Mouse (Mus musculus) adrenal gland, postnatal 25 days (tissue): ENCODE data around the gene Zfp580. TPM values are rescaled to one million over a fixed set of nuclear protein-coding genes. Genes with fewer than 3 reads are reported as not detected.
"Not testable (repeated sequence)": the region's sequence is repeated elsewhere in the genome, so short reads cannot be mapped to it uniquely, and the experiment has no call there.

Experiments
- DNase-seq: peaks from one replicate; pipeline ENCODE4 v3.0.0; 2021; ENCODE audit warnings: mixed read lengths
- long read RNA-seq: library from polyadenylated mRNA; stranded (forward); transcript quantifications from one replicate; pipeline ENCODE4 v2.0.0, GENCODE M21; 2021
- total RNA-seq: library from RNA; stranded (reverse); gene quantifications from 2 replicates; pipeline ENCODE4 v1.2.3, GENCODE M21; 2021

The Zfp580 gene
- 7.9 and 8.8 TPM in 2 replicates for total RNA-seq
- long read RNA-seq, partial matches to known transcripts = 0 of 7 reads
- long read RNA-seq, other reads (novel, unspliced or antisense) = 4 of 7 reads

DNA sequence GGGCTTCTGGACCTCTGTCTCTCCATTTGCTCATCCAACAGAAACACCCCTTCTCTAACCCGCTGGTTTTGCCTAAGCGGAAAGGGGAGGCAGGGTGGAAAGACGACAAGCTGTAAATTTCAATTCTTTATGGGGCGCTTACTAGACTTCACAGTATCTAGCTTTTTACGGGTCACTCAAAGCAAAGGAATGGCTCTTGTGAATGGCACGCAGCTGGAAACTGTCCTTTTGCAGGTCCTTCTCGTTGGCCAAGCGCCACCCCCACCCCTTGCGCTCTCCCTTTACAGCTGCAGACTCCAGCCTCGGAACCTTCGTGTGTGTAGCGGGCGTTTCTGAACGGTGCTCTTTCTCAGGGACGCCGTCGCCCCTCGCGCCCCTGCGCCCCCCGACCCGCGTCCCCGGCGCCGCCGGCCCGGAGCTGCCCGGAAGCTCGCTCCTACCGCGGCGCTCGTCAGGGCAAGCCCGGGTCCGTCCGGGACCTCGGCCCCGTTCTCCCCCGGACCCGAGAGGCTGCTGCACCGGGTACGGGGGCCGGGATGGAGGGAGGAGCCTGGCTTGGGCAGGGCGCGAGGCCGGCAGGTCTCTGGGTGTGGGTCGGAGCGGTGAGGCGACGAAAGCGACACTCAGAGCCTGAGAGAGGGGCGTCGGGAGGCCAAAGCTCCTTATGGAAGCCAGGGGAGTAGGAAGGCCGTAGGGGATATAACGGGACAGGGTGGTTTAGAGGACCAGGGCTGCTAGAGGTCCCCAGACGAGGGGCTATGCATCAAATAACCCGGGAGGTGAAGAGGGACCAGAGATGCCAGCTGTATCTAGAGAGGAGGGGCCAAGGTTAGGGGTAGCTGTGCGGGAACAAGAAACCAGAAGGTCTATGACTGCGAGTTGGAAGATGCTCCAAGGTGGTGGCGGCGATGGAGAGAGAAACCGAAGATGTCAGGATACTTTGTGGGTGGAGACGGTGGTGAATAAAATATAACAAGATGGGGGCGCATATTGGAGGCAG is at the start of gene Zfp580:
Zfp580 (plus strand) TSS at position 346 of the 1,000 bp plus-strand sequence.
- DNase-seq = peak; percentile 78

DNA sequence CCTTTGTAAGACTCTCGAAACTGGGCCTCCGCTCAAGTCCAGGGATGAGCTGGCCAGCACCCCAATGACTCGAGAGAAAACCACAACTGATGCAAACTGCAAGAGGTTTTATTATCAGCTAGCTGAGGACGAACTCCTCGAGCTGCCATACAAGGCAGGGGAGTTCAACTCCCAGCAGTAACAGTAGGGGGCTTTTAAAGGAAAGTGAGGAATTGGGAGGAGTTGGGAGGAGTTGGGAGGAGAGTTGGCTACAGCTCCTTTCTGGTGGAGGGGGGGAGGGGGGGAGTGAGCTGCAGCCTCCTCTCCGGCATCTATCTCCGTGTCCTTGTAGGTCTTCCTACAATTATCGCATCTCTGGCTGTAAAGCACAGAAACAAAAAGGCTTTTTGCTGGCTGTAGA is 48.5 kb upstream of the Zfp580 start:
- not testable (repeated sequence) for DNase-seq

DNA sequence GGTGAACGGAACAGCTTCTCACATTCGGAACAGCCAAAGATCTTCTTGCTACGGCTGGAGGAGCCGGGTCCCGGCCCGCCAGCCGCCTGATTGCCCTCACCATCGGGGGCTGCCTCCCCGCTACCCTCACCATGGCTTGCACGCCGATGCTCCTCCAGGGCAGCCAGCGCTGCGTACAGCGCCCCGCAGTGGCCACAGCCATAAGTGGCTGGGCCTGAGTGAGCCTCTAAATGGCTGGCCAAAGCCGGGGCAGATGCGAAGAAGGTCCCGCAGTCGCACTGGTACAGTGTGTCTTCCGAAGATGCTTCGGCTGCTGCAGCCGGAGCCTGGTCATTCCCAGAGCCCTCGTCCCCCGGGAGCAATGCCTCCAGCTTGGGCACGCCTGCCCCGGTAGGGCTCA is 43.1 kb upstream of the Zfp580 start:
- no peak for DNase-seq

DNA sequence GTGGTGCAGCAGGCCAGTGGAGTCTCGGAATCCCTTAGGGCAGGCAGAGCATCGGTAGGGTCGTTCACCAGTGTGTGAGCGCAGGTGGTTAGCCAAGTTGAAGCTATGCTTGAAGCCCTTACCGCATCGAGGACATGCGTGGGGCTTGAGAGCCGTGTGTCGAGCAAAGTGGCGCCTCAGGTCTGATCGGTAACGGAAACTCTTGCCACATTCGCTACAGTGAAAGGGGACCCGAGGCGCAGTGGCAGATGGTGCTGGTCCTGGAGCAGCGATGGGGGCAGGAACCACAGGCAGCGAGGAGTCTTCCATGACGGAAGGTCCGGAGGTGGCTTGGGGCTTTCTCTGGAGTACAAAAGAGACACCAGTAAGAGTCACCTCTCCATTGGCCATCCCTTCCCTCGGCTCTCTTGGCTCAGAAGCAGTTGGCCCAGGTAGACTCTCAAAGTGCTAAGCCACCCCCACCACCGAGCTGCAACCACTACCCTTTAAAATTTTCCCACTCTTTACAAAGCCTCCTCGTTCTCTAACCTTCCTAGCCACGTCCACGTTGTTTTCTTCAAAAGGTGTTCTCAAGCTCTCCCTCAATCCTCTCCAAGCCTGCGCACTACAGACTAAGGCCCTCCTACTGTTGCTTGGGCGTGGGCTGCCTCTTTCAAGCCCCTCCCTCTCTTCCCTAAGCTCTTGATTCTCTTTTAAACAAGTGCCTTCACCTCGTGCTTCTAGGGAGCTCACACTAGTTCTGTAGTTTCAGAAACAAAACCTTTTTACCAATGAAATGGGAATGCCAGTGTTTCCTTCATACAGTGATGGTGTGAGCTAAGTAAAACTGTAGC is 38.4 kb upstream of the Zfp580 start:
- DNase-seq = no peak

DNA sequence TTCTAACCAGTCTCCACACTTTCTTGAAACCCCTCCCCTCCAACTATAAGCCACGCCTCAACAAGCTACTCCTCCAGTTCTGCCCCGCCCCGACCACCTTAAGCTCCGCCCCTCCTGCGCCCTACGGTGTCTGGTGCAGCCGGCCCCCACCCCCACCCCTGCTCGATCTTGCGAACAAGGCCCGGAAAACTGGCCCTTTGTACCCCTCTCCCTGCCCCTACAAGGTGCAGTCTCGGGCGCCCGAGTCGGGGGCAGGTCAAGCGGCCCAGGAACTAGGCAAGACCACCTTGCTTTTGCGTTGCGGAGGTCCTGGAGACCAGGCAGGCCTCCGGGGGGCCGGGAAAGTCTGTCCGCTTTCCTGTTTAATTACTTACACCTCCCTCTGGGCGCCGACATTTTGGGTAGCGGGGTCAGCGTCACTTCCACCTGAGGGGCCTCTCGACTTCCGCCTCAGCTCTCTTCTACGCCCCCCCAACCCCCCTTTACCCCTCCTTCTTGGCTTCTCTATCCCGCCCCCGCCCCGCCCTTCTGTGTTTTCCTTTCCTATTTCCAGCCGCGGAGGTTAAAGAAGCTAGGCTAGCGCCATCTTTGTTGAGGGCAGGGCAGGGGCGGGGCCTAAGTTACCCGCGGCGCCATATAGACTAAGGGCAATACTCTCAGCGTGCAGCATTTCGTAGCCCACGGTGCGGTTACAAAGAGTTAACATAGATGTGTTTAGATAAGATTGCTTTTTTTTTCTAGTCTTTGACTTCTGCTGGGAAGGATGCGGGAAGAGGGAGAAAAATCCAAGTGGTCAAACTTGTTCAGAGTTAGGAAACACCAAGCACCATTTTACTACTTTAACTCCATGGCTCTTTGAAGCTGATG is 36.9 kb upstream of the Zfp580 start, which contains the start of the genes Zfp524 and Fiz1:
Zfp524 (plus strand) TSS at position 165 of the 867 bp plus-strand sequence.
Fiz1 (minus strand) TSS at position 447 of the 867 bp plus-strand sequence.
- peak; percentile 95 for DNase-seq

DNA sequence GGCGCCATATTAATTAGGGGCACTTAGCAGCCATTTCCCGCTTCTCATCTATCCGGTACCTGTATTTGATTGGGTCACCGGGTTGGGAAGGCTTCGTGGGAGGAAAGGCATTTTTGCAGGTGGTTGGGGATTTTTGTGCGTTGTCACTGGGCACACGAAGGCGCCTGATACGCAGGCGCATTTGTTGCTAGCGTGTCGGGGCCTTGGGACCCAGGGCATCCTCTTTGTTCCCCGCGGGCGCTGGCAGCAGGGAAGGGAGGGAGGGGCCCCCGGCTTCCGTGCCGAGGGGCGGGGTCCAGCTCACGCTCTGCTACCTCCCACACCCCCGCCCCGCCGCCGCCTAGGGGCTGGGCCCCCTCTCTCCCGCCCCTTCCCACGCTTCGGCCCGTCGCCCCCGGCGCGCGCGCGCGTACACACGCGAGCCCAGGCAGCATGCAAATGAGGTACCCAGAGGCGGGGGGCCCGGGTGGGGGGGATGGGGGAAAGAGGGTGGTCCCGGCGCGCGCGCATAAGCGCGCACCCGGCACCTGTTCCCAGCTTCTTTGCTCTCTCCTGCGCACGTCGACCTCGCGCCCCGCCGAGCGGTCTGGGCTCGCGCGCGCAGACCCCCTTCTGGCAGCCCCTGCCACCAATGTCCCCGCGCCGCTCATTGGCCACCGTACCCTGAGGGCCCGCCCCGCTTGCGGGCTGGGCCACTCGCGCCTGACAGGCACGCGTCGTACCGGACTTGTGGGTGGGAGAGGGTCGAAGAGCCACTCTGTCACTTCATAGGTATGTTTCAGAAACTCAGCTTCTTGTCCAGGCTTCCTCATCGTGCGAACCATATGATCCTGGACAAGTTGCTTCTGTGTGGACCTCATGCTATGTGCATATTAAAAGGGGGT is 36.0 kb upstream of the Zfp580 start, which contains the start of gene Gm44973:
Gm44973 (plus strand) TSS at position 379 of the 884 bp plus-strand sequence.
- peak; percentile 97 for DNase-seq

DNA sequence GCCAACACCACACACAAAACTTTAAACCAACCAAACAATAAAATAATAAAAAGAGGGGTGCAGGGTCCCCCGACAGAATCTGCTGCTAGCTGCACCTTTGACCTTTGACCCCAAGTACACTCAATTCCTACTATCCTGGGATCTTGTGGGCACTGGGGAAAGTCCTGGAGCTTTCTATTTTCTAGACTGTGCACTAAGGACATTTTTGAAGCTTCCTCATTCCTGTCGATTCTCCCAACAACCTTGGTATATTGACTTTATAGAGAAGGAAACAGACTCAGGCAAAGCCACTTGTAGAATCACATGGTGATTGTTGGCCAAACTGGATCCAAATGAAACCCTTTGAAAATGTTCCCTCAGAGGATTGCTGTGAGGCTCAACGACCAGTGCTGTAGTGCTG is 35.3 kb upstream of the Zfp580 start:
- DNase-seq = no peak

DNA sequence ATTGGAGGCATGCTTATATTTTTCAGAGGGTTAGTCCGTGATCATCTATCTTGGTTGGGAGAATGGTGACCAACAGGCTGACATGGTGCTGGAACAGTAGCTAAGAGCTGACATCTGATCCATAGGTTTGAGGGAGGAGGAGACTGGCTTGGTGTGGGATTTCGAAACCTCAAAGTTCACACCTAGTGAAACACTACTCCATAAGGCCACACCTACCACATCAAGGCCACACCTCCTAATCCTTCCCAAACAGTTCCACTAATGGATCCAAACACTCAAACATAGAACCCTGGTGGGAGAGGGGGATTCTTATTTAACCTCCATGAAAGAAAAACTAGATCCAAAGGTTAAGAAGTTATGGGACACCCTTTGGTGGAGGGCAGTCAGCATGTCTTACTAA is 34.4 kb upstream of the Zfp580 start:
- no peak for DNase-seq

DNA sequence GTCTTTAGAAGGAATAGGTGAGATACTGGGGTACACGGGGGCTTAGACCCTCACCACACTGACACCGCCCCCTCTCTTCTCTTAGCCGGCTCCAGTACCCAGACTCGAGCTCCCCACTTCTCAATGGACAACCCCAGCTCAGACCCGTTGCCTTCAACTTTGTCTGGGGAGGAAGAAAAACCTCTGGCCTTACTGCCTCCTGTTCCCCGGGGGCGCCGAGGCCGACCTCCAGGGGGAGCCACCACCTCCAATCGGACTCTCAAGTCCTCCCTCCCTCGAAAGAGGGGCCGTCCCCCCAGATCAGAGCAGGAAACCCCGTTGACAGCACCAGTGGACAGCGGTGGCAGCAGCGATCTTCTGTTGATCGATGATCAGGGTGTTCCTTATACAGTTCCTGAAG is 34.0 kb upstream of the Zfp580 start:
- DNase-seq = peak; percentile 20

DNA sequence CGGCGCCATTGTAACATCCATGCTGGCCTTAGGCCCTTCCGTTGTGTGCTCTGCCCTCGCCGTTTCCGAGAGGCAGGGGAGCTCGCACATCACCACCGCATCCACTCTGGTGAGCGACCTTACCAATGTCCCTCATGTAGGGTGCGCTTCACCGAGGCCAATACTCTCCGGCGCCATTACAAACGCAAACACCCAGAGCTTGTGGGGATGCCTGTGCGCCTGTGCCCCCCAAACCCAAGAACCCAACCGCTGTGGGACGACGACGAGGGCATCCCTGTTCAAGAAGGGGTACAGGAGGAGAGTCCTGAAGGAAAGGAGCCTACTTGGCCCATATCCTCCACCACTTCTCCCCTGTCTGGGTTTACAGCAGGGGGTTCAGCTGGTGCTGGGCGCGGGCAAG is 33.4 kb upstream of the Zfp580 start:
- no peak for DNase-seq

DNA sequence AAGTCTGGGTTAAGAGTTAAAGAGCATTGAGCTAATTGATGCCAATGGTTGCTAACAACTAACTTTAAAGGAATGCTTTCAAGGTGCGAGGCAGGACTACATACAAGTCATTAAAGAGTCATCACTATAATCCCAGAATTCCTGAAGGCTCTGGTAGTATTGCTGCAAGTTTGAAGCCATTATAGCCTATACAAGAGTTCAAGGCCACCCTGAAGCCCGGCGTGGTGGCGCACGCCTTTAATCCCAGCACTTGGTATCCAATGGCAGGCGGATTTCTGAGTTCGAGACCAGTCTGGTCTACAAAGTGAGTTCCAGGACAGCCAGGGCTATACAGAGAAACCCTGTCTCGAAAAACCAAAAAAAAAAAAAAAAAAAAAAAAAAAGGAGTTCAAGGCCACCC is 31.8 kb upstream of the Zfp580 start:
- DNase-seq = not testable (repeated sequence)

DNA sequence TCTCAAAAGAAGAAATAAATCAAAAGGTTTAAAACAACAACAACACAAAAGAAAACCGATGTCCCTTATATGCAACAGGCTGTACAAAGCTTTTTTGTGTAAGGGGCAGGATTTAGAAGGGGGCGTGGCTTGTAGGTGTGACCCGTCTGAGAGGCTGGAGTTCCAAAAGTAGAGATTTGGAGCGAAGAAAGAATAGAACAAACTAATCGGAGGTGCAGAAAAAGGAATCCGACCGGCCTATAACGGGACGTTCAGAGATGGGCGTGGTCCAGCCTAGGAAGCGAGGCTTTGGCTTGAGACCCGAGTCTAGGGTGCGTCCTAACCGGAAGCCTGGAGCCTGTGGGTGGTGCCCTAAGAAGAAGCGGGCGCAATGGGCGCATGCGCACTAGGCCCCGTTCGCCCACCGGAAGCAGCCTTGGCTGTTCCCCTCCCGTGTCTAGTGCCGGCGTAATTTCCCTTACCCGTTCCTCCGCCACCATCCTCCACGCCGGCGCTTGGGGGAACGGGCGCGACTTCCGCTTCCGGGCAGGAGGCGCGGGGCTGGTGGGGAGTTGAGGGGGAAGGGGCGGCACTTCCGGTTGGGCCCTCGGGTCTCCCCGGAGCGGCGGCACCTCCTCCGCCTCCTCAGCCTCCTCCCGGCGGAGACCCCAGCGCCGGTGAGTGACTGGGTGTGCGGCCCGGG is 31.2 kb upstream of the Zfp580 start, which contains the start of the genes Zfp865 and Ccdc106:
Zfp865 (plus strand) TSS at position 377 of the 682 bp plus-strand sequence.
Ccdc106 (plus strand) TSS at position 554 of the 682 bp plus-strand sequence.
- peak; percentile 99 for DNase-seq

DNA sequence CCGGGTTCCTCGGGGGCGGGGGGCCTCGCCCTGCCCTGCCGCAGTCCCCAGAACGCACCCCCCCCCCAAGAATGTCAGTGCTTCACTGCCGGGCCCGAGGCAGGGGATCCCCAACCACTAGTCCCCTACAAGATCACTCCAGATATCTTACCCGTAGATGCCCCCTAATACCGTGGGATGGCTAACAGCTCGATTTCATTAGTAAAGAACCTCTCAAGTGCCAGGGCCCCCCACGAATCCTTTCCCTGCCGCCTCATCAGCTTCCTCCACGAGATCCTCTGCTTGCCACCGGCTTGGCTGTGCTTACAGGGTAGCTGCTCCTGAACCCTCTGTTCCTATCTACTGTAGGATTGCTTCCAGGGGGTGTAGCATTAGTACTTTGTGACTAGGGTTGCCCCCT is 30.7 kb upstream of the Zfp580 start:
- DNase-seq = no peak

DNA sequence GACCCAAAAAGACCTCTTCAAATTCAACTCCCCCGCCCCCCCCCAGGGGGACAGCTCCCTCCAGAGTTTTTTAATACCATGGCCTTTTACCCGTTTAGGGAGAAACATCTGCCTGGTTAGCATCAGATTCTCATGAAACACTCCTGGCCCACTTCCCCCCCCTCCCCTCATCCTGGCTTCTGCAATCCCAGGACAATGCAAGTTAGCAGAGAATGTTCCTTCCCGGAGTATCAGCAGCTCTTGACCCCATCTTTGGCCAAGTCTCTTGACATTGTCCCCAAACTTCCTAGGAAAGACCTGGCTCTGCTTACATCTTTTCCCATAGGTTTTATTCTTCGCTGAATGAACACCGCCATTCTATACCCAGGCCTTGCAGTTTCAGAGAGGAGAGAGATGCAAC is 30.1 kb upstream of the Zfp580 start:
- DNase-seq = no peak

DNA sequence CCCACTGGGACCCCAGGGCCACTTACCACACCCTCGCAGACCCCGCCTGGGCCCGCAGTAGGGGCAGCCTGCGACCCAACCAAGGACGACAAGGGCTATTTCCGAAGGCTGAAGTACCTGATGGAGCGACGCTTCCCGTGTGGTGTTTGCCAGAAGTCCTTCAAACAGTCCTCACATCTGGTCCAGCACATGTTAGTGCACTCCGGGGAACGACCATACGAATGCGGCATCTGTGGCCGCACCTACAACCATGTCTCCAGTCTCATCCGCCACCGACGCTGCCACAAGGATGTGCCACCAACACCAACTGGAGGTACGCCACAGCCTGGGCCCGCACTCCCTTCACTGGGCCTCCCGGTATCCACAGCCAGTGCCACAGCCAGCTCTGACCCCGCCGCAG is 21.8 kb upstream of the Zfp580 start:
- DNase-seq = no peak

DNA sequence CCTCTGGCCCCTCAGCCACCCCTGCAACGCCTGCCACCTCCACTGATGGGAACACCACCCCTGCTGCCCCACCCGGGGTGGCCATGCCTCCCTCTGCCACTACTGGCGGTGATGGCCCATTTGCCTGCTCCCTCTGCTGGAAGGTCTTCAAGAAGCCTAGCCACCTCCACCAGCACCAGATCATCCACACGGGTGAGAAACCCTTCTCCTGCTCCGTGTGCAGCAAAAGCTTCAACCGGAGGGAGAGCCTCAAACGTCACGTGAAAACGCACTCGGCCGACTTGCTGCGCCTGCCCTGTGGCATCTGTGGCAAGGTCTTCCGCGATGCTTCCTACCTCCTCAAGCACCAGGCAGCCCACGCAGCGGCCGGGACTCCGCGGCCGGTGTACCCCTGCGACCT is 21.4 kb upstream of the Zfp580 start:
- no peak for DNase-seq

DNA sequence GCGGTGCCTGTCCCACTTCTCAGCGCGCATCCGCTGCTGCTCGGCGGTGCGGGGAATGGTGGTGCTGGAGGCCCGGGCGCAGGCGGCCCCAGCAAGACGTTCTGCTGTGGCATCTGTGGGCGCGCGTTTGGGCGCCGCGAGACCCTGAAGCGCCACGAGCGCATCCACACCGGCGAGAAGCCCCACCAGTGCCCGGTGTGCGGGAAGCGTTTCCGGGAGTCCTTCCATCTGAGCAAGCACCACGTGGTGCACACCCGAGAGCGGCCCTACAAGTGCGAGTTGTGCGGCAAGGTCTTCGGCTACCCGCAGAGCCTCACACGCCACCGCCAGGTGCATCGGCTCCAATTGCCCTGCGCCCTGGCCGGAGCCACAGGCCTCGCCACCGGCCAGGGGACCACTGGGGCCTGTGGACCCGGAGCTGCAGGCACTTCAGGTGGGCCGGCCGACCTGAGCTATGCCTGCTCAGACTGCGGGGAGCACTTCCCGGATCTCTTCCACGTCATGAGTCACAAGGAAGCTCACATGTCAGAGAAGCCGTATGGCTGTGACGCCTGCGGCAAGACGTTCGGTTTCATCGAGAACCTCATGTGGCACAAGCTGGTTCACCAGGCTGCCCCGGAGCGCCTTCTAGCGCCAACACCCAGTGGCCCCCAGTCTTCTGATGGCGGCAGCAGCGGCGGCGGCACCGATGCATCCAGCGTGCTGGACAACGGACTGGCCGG is 20.6 kb upstream of the Zfp580 start:
- no peak for DNase-seq

DNA sequence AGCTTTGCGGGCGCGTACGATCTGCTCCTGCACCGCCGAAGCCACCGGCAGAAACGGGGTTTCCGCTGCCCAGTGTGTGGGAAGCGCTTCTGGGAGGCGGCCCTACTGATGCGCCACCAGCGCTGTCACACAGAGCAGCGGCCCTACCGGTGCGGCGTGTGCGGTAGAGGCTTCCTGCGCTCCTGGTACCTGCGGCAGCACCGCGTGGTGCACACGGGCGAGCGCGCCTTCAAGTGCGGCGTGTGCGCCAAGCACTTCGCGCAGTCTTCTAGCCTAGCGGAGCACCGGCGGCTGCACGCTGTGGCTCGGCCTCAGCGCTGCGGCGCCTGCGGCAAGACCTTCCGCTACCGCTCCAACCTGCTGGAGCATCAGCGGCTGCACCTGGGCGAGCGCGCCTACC is 19.8 kb upstream of the Zfp580 start:
- no peak for DNase-seq

DNA sequence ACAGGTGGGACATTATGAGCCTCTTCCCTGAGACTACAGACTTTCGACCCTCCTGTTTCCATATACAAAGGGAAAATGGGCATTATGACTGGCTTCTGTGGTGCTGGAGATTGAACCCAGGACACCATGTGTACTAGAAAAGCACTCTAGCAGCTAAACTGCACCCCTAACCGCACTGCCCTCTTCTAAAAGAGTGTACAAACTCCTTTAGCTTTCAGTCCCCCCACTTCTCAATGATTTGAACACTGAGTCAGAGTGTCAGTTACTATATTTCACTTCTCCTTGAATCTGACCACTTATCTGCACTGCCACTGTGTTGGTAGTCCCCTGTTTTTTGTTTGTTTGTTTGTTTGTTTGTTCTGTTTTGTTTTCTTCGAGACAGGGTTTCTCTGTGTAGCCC is 17.5 kb upstream of the Zfp580 start, which contains the start of gene 4632433K11Rik:
4632433K11Rik (plus strand) TSS at position 301 of the 400 bp plus-strand sequence.
- DNase-seq = no peak
